Mouse (Mus musculus) forebrain, embryonic 16.5 days (tissue): ENCODE data around the gene Emd. TPM values are rescaled to one million over a fixed set of nuclear protein-coding genes. Genes with fewer than 3 reads are reported as not detected.
A peak's percentile ranks its signal among the peaks of the same experiment; 100 is the strongest.

Experiments
- ATAC-seq: fragments of 200-750 bp; cut with Nextera tagmentation; 2 replicates; pipeline ENCODE4 v1.8.0; 2017; ENCODE audit warnings: mild to moderate bottlenecking, moderate library complexity
- H3K27ac ChIP-seq: fragments of 300-500 bp; sonication (generic); 2 replicates; pipeline ENCODE4 v1.5.1; 2014; ENCODE audit warnings: low read length, control low read depth
- H3K27me3 ChIP-seq: fragments of 300-500 bp; sonication (generic); replicated peaks from 2 replicates; pipeline ENCODE4 v1.6.1; 2014; ENCODE audit warnings: low read length; ENCODE audit not compliant: control insufficient read depth, insufficient read depth
- H3K36me3 ChIP-seq: fragments of 300-500 bp; sonication (generic); 2 replicates; pipeline ENCODE4 v1.6.1; 2014; ENCODE audit not compliant: control insufficient read depth, insufficient read depth
- H3K4me1 ChIP-seq: fragments of 300-500 bp; sonication (generic); replicated peaks from 2 replicates; pipeline ENCODE4 v1.6.1; 2014; ENCODE audit warnings: low read length; ENCODE audit not compliant: control insufficient read depth, insufficient read depth
- H3K4me2 ChIP-seq: fragments of 300-500 bp; sonication (generic); 2 replicates; pipeline ENCODE4 v1.6.1; 2014; ENCODE audit warnings: mild to moderate bottlenecking, low read length, control low read depth
- H3K4me3 ChIP-seq: fragments of 300-500 bp; sonication (generic); replicated peaks from 2 replicates; pipeline ENCODE4 v1.5.1; 2014; ENCODE audit warnings: mild to moderate bottlenecking, low read length, control low read depth
- H3K9ac ChIP-seq: fragments of 300-500 bp; sonication (generic); replicated peaks from 2 replicates; pipeline ENCODE4 v1.6.1; 2014; ENCODE audit warnings: low read depth, low read length, control low read depth
- H3K9me3 ChIP-seq: fragments of 300-500 bp; sonication (generic); 2 replicates; pipeline ENCODE4 v1.6.1; 2016; ENCODE audit warnings: low read length; ENCODE audit not compliant: control insufficient read depth
- WGBS: fragments of 180-500 bp; shearing (Covaris S2); extraction: QIAGEN DNeasy Blood & Tissue Kit; methylation state at CpG from one replicate; pipeline ENCODE4 v1.1.7; 2014; 5-methylcytosine and 5-hydroxymethylcytosine counted together
- polyA plus RNA-seq: library from polyadenylated mRNA; unstranded; fragments of >200 nt; fragmentation: Nextera tagmentation; extraction: Ambion mirVana; gene quantifications from 2 replicates; pipeline ENCODE4 v1.2.1, GENCODE M21; 2015

Emd gene
- polyA plus RNA-seq, 1 experiment from 2014 or later, result 17.9 TPM

DNA sequence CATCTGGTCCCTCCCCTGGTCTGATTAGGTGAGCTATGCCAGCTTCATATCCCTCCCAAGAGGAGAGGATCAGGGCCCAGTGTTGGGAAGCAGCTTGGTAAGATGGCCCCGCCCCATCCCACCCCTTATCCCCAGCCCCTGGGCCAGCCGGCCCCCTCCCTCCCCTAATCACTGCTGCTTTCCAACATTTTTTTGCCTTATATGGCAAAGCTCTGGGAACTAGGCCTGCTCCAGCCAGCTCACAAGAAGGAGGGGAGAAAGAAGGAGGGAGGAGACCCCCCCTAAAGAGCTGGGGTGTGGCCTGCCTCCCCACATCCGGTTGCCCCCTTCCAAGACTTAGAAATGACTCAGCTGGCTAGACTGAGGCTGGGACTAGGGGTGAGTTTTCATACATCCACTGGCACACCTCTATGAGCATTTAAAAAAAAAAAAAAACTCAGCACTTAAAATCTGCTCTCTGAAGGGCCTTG, 9.8 kb upstream of the Emd start:
- H3K27ac ChIP-seq, result peak overlapping the region; percentile 93
- ATAC-seq, result peak; percentile 38
- peaks cover 21% of the 10 kb centered on the region for H3K4me1 ChIP-seq
- no peaks in the 10 kb centered on the region for H3K27me3 ChIP-seq
- H3K4me2 ChIP-seq, result peak overlapping the region; percentile 76
- H3K9ac ChIP-seq, result peak overlapping the region; percentile 73
- H3K36me3 ChIP-seq, result 0 out of 2 replicates have a peak, but pooled peaks cover 5% of the 10 kb centered on the region
- H3K4me3 ChIP-seq, result peak overlapping the region; percentile 63
- WGBS, result 11% methylated on average over 3 of the region's 3 CpGs
- no peaks in the 10 kb centered on the region for H3K9me3 ChIP-seq

DNA sequence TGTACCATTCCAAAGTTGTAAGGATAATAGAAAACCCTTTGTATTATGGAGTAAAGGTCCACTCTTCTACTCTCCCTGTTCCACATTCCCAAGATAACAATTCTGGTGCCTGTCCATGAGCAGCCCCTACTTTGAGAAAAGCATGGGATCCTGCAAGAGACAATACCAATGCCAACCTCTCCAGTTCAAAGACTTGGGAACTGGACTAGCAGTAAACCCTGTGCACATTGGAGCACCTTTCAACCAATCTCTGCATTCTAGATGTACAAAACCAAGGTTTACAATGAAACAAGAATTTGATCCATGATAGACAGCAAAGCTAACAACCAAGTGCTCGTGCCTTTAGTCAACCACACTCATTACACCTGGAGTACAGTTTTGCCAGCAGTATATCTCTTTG, 9.4 kb upstream of the Emd start:
- H3K9ac ChIP-seq, result peak overlapping the region; percentile 73
- no peak for ATAC-seq
- H3K4me2 ChIP-seq, result peak overlapping the region; percentile 76
- no peaks in the 10 kb centered on the region for H3K27me3 ChIP-seq
- H3K9me3 ChIP-seq, result no peaks in the 10 kb centered on the region
- 0 out of 2 replicates have a peak, but pooled peaks cover 5% of the 10 kb centered on the region for H3K36me3 ChIP-seq
- H3K4me1 ChIP-seq, result peaks cover 21% of the 10 kb centered on the region
- 38% methylated on average over 1 of the region's 1 CpGs for whole genome bisulfite sequencing
- H3K27ac ChIP-seq, result peak overlapping the region; percentile 93
- peak overlapping the region; percentile 63 for H3K4me3 ChIP-seq

GRCm38 (mm10) chrX:74245687-74246086, 8.8 kb upstream of the Emd start:
- peak overlapping the region; percentile 73 for H3K9ac ChIP-seq
- 0 out of 2 replicates have a peak, but pooled peaks cover 5% of the 10 kb centered on the region for H3K36me3 ChIP-seq
- ATAC-seq, result peak; percentile 45
- no peaks in the 10 kb centered on the region for H3K27me3 ChIP-seq
- 20% methylated on average over 21 of the region's 21 CpGs for WGBS
- H3K4me2 ChIP-seq, result peak overlapping the region; percentile 76
- H3K27ac ChIP-seq, result peak overlapping the region; percentile 93
- peaks cover 21% of the 10 kb centered on the region for H3K4me1 ChIP-seq
- no peaks in the 10 kb centered on the region for H3K9me3 ChIP-seq
- peak overlapping the region; percentile 63 for H3K4me3 ChIP-seq

DNA sequence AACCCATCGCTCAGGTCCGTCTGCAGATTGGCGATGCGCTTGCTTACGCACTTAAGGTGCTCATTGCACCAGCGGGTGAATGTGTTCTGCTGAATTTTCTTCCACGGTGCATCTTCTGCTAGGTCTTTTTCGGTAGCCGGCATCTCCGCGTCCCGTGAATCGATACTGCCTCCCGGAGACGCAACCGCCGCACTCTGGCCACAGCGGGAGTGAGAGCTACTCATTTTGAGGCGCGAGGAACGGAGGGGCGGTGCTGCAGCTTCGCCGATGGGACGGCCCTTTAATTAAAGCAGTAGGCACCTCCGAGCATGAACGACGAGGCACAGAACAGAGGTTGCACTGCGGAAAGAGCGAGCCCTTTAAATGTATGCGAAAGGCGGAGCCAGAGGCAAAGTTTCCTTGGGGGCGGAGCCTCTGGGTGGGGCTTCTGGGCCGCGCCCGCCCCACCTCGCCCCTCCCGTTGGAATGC, 8.2 kb upstream of the Emd start:
- H3K36me3 ChIP-seq, result 0 out of 2 replicates have a peak, but pooled peaks cover 5% of the 10 kb centered on the region
- H3K4me3 ChIP-seq, result peak overlapping the region; percentile 63
- peaks cover 21% of the 10 kb centered on the region for H3K4me1 ChIP-seq
- no peaks in the 10 kb centered on the region for H3K27me3 ChIP-seq
- peak; percentile 92 for ATAC-seq
- peak overlapping the region; percentile 93 for H3K27ac ChIP-seq
- peak overlapping the region; percentile 73 for H3K9ac ChIP-seq
- peak overlapping the region; percentile 54 for H3K4me2 ChIP-seq
- H3K9me3 ChIP-seq, result no peaks in the 10 kb centered on the region
- 17% methylated on average over 35 of the region's 38 CpGs for WGBS

DNA sequence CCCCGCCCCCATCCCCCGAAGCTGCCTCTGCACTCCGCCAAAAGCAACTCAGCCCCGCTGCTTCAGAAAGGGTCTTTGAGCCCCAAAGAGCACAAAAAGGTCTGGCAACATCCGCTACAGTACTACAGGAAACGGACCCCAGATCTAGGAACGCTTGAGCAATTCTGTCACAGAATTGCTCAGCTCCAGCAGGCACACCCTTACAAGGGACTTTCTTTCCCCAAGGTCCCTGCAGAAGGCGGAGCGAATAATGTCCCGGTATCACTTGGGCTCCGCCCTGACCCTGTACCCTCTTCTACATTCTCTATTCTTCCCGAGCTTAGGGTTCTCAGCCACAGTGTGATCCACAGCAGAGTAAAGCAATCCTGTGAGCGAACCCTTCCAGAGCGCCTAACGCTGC, 7.8 kb upstream of the Emd start:
- WGBS, result 28% methylated on average over 15 of the region's 15 CpGs
- peak; percentile 14; the same call in 1 of the 2 replicates for ATAC-seq
- Histone ChIP-seq H3K4me2 (peak overlapping the region; percentile 54), H3K27me3 (no peaks in the 10 kb centered on the region), H3K36me3 (0 out of 2 replicates have a peak, but pooled peaks cover 5% of the 10 kb centered on the region), H3K9ac (peak overlapping the region; percentile 54), H3K4me1 (peaks cover 21% of the 10 kb centered on the region), H3K9me3 (no peaks in the 10 kb centered on the region), H3K4me3 (peak overlapping the region; percentile 63), H3K27ac (peak overlapping the region; percentile 93)

- no peak overlapping the region for H3K27ac ChIP-seq
- ATAC-seq, result no peak
- no peaks in the 10 kb centered on the region for H3K9me3 ChIP-seq
- H3K4me1 ChIP-seq, result peaks cover 9% of the 10 kb centered on the region
- no peak overlapping the region for H3K9ac ChIP-seq
- H3K4me2 ChIP-seq, result peak overlapping the region; percentile 54; the same call in 1 of the 2 replicates
- no peak overlapping the region for H3K4me3 ChIP-seq
- WGBS, result 27% methylated on average over 3 of the region's 3 CpGs
- no peaks in the 10 kb centered on the region for H3K27me3 ChIP-seq
- H3K36me3 ChIP-seq, result no peaks in the 10 kb centered on the region
Measured at GRCm38 (mm10) chrX:74248651-74249050, 5.8 kb upstream of the Emd start.

GRCm38 (mm10) chrX:74249615-74250014, 4.9 kb upstream of the Emd start, which contains the start of gene Flna:
TSS of gene Flna (minus strand) at chrX:74249820.
- H3K36me3 ChIP-seq, result no peaks in the 10 kb centered on the region
- no peak for ATAC-seq
- H3K4me3 ChIP-seq, result peak within 1 kb of the TSS; percentile 48
- H3K27ac ChIP-seq, result no peak within 1 kb of the TSS
- H3K4me1 ChIP-seq, result peaks cover 5% of the 10 kb centered on the region; the same call in 1 of the 2 replicates
- peak within 1 kb of the TSS; percentile 54 for H3K4me2 ChIP-seq
- peak within 1 kb of the TSS; percentile 66 for H3K9ac ChIP-seq
- H3K9me3 ChIP-seq, result no peaks in the 10 kb centered on the region
- WGBS, result 22% methylated on average over 38 of the region's 38 CpGs
- no peaks in the 10 kb centered on the region for H3K27me3 ChIP-seq

DNA sequence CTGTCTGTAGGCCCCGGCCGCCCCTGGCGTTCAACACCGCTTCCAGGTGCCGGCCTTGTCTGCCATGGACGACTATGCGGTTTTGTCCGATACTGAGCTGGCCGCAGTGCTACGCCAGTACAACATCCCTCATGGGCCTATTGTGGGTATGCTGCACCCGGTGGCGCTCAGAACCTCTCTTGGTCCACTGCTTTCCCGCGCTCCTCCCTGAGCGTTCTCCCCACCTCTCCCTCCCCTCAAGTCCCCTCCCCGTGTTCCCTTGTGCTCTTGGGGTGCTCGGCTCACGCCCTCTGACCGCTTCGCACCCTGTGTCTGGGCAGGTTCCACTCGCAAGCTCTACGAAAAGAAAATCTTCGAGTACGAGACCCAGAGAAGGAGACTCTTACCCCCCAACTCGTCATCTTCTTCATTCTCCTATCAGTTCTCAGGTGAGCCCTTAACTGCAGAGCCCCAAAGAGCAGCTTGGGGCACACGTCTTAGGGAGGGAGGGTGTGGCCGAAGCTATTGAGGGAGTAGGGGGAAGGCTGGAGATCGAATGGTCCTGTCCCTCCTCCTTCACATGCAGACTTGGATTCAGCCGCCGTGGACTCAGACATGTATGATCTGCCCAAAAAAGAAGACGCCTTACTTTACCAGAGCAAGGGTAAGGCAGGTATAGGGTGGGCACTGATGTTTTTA, 540 bp downstream of the Emd start:
- H3K4me3 ChIP-seq, result peak overlapping the region; percentile 64
- peak; percentile 49; the same call in 1 of the 2 replicates for ATAC-seq
- no peaks in the 10 kb centered on the region for H3K27me3 ChIP-seq
- H3K4me1 ChIP-seq, result peaks cover 6% of the 10 kb centered on the region
- H3K27ac ChIP-seq, result peak overlapping the region; percentile 89
- H3K4me2 ChIP-seq, result peak overlapping the region; percentile 58
- no peaks in the 10 kb centered on the region for H3K36me3 ChIP-seq
- WGBS, result 26% methylated on average over 29 of the region's 31 CpGs
- H3K9me3 ChIP-seq, result no peaks in the 10 kb centered on the region
- H3K9ac ChIP-seq, result peak overlapping the region; percentile 71

DNA sequence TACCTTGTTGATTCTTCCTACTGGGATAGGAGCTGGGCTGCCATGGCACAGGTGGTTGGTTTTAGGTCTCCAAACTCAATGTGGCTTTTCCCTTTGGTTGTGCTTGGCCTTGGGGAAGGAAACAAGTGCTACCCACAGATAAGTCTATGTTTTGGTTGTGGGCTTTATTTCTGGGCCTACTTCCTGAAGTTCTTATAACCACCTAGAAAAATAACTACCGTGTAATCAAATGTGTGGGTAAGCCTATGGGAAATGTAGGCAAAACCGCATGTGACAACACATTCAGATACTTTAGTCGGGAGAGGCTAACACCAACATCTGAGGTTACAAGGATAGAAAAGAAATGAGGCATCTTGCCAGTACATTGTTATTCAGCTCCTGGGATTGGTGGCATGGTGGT, 3.3 kb downstream of the Emd start:
- H3K27me3 ChIP-seq, result no peaks in the 10 kb centered on the region
- no peak for ATAC-seq
- H3K4me1 ChIP-seq, result peaks cover 6% of the 10 kb centered on the region
- H3K4me3 ChIP-seq, result no peak overlapping the region
- H3K9me3 ChIP-seq, result no peaks in the 10 kb centered on the region
- H3K9ac ChIP-seq, result no peak overlapping the region
- no peak overlapping the region for H3K4me2 ChIP-seq
- H3K36me3 ChIP-seq, result no peaks in the 10 kb centered on the region
- 95% methylated on average over 3 of the region's 3 CpGs for WGBS
- no peak overlapping the region for H3K27ac ChIP-seq
